Mouse (Mus musculus) urinary bladder, postnatal 4 days (tissue): Measurements from ENCODE around the gene Hs3st3b1.
A peak's percentile ranks its signal among the peaks of the same experiment; 100 is the strongest.

Experiments used
- DNase-seq, 2 experiments: peaks; one replicate each; pipeline ENCODE4 v3.0.0; 2021 to 2022; ENCODE audit warnings: low spot score in 2 of 2

Hs3st3b1 gene

GRCm38 (mm10) chr11:63922091-63922621 is at the start of gene Hs3st3b1:
TSS of gene Hs3st3b1 (minus strand) at chr11:63922290.
- peak; percentile 88 to 90 for DNase-seq

GRCm38 (mm10) chr11:63971462-63971861 is 49.4 kb upstream of the Hs3st3b1 start:
- no peak for DNase-seq

GRCm38 (mm10) chr11:63970818-63971217 is 48.7 kb upstream of the Hs3st3b1 start:
- no peak for DNase-seq

- no peak for DNase-seq
Measured at GRCm38 (mm10) chr11:63969205-63969910, 47.3 kb upstream of the Hs3st3b1 start.

GRCm38 (mm10) chr11:63968388-63969035 is 46.4 kb upstream of the Hs3st3b1 start:
- DNase-seq: no peak

GRCm38 (mm10) chr11:63967641-63968387 is 45.7 kb upstream of the Hs3st3b1 start:
- DNase-seq: no peak

GRCm38 (mm10) chr11:63965437-63965836 is 43.3 kb upstream of the Hs3st3b1 start:
- no peak for DNase-seq

GRCm38 (mm10) chr11:63957207-63957606 is 35.1 kb upstream of the Hs3st3b1 start:
- DNase-seq: no peak

GRCm38 (mm10) chr11:63956748-63957147 is 34.7 kb upstream of the Hs3st3b1 start:
- DNase-seq: no peak

GRCm38 (mm10) chr11:63953887-63954286 is 31.8 kb upstream of the Hs3st3b1 start:
- DNase-seq: no peak

GRCm38 (mm10) chr11:63952743-63953191 is 30.7 kb upstream of the Hs3st3b1 start:
- no peak for DNase-seq

GRCm38 (mm10) chr11:63951831-63952631 is 29.9 kb upstream of the Hs3st3b1 start:
- DNase-seq: peak in 1 of 2 experiments; percentile 29

- no peak for DNase-seq
Measured at GRCm38 (mm10) chr11:63948371-63948770, 26.3 kb upstream of the Hs3st3b1 start.

- no peak for DNase-seq
Measured at GRCm38 (mm10) chr11:63947024-63947423, 24.9 kb upstream of the Hs3st3b1 start.

- no peak for DNase-seq
Measured at GRCm38 (mm10) chr11:63943947-63944346, 21.9 kb upstream of the Hs3st3b1 start.

- no peak for DNase-seq
Measured at GRCm38 (mm10) chr11:63943268-63943890, 21.3 kb upstream of the Hs3st3b1 start.

- DNase-seq: no peak
Measured at GRCm38 (mm10) chr11:63942177-63942576, 20.1 kb upstream of the Hs3st3b1 start.

- DNase-seq: no peak
Measured at GRCm38 (mm10) chr11:63936641-63937040, 14.6 kb upstream of the Hs3st3b1 start.

- DNase-seq: no peak
Measured at GRCm38 (mm10) chr11:63926901-63927300, 4.8 kb upstream of the Hs3st3b1 start.

- DNase-seq: peak; percentile 75 to 81
Measured at GRCm38 (mm10) chr11:63925161-63925582, 3.1 kb upstream of the Hs3st3b1 start.
